Mouse (Mus musculus): ENCODE data around the gene St3gal3.

- TF ChIP-seq CTCF (IDR thresholded peaks at IDR 0.05; ENCODE audit: low read depth, low read length) (no peak), POLR2A (IDR thresholded peaks at IDR 0.05; ENCODE audit: extremely low read depth, insufficient read depth, low read length) (no peak)
Measured at GRCm38 (mm10) chr4:117926545-117927482, 207.9 kb downstream of the St3gal3 start.

Measured in liver, adult 2 months (tissue).